22 mouse cellular contexts compared by ENCODE assay signal in the genomic region with DNA sequence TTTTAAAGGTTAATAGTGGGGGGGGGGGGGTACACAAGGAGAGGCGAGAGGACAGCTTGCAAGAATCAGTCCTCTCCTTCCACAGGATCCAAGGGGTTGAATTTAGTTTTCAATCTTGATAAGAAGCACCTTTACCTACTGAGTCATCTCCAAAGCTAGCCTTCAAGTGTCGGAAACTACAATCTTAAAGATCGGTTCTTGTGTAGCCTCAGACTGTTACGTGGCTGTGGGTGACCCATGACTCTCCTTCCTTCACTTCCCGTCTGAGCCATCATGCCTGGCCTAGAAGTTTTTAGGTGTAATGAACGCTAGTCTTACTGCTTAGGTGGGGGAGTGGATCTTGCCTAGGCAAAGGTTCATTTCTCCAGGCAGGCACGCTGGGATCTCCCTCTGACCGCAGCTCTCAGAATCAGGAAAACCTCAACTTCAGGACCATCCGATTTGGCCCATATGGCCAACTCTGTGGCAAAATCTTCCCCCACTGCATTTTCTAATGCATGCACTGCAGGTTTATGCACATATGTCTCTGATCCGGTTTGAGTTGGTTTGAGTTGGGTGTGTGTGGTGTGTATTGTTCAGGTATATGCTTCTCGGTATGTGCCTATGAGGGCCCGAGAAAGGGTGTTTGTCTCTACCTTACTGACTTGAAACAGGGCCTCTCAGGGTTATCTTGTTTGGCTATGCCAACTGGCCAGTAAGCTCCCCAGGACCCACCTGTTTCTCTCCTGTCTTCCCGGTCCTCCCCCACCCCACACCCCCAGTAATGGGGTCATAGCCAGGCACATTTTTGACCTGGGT. TPM values are rescaled to one million over a fixed set of nuclear protein-coding genes. Genes with fewer than 3 reads are reported as not detected.
DNase-seq lines count a peak whose midpoint lies in the region; ATAC-seq and TF ChIP-seq lines count a peak whose summit lies in the region.
"Had no signal": no experiment of that assay in that cellular context is flagged by ENCODE, and none has a peak within 500 bp of the region (broad histone marks: within the 10 kb centered on the region; RNA-seq: fewer than 3 reads in every experiment).

No protein-coding gene starts in this region.

- no peak overlapping the region for H3K27ac ChIP-seq in intestine, embryonic 16.5 days (ENCODE audit: low read length)
- H3K27ac ChIP-seq: hindbrain, embryonic 10.5 days; limb, embryonic 15.5 days; liver, embryonic 15.5 days; midbrain, embryonic 12.5 days; neural tube, embryonic 15.5 days had no signal

- DNase-seq in cerebellum, adult 9-11 months = peak; percentile 44
- DNase-seq in cerebellum, postnatal 25 days = no peak
- DNase-seq in A20 (ENCODE audit: low read depth, low spot score) = peak; percentile 80
- peak; percentile 94 for DNase-seq in induced T-regulatory cell, adult 2 months (ENCODE audit: low read depth)
- DNase-seq in frontal cortex, postnatal 25 days (ENCODE audit: low spot score in 2 of 2) = no peak
- DNase-seq: adrenal gland, postnatal 14 days; kidney, adult 18-20 months; kidney, postnatal 4 days; layer of hippocampus, adult 9-11 months; left cerebral cortex, postnatal 4 days; thymus, postnatal 25 days had no signal

- no peak for TF ChIP-seq CTCF in E14TG2a.4 (conservative IDR thresholded peaks at IDR 0.05; ENCODE audit: low read length)

- 85% methylated on average over 13 of the region's 13 CpGs for WGBS in intestine, embryonic 16.5 days

- peaks cover 79% of the 10 kb centered on the region for H3K4me1 ChIP-seq in E14TG2a.4 (replicated peaks; ENCODE audit: low read depth, low read length)
- H3K4me1 ChIP-seq in intestine, embryonic 16.5 days (ENCODE audit: control insufficient read depth, insufficient read depth, low read length) = peaks cover 2% of the 10 kb centered on the region

- ATAC-seq in intestine, embryonic 16.5 days = no peak
- ATAC-seq in megakaryocyte progenitor cell, adult 5-6 weeks (replicated peaks; ENCODE audit: poor library complexity) = no peak
- ATAC-seq: forebrain, embryonic 14.5 days; lung, postnatal 0 days had no signal

- no peaks in the 10 kb centered on the region for H3K27me3 ChIP-seq in E14TG2a.4 (ENCODE audit: insufficient read depth, low read length)
- no peaks in the 10 kb centered on the region for H3K27me3 ChIP-seq in intestine, embryonic 16.5 days (replicated peaks; ENCODE audit: control insufficient read depth, insufficient read depth, low read length)
- H3K27me3 ChIP-seq: limb, embryonic 15.5 days; liver, embryonic 15.5 days; midbrain, embryonic 12.5 days; neural tube, embryonic 15.5 days had no signal

- H3K9me3 ChIP-seq in E14TG2a.4 (ENCODE audit: low read length) = no peaks in the 10 kb centered on the region
- no peaks in the 10 kb centered on the region for H3K9me3 ChIP-seq in intestine, embryonic 16.5 days (ENCODE audit: control insufficient read depth, low read length)
- H3K9me3 ChIP-seq: hindbrain, embryonic 10.5 days; limb, embryonic 15.5 days; liver, embryonic 15.5 days; midbrain, embryonic 12.5 days; neural tube, embryonic 15.5 days had no signal

- no peak overlapping the region for H3K4me2 ChIP-seq in intestine, embryonic 16.5 days (ENCODE audit: low read depth, low read length)
- H3K4me2 ChIP-seq: heart, embryonic 11.5 days; limb, embryonic 15.5 days; midbrain, embryonic 12.5 days; neural tube, embryonic 15.5 days had no signal

- no peak overlapping the region for H3K9ac ChIP-seq in intestine, embryonic 16.5 days (ENCODE audit: low read depth, low read length)
- H3K9ac ChIP-seq: limb, embryonic 15.5 days; liver, embryonic 15.5 days; midbrain, embryonic 12.5 days; neural tube, embryonic 15.5 days had no signal

- peaks cover 14% of the 10 kb centered on the region for H3K36me3 ChIP-seq in E14TG2a.4 (ENCODE audit: insufficient read depth, low read length)
- H3K36me3 ChIP-seq in intestine, embryonic 16.5 days (ENCODE audit: control insufficient read depth, insufficient read depth, low read length) = no peaks in the 10 kb centered on the region
- H3K36me3 ChIP-seq: hindbrain, embryonic 10.5 days; limb, embryonic 15.5 days; liver, embryonic 15.5 days; midbrain, embryonic 12.5 days; neural tube, embryonic 15.5 days had no signal

- H3K4me3 ChIP-seq in E14TG2a.4 (replicated peaks; ENCODE audit: low read length) = peak overlapping the region; percentile 46; the same call in 1 of the 2 replicates
- no peak overlapping the region for H3K4me3 ChIP-seq in intestine, embryonic 16.5 days (ENCODE audit: low read length)
- H3K4me3 ChIP-seq: hindbrain, embryonic 10.5 days; limb, embryonic 15.5 days; liver, embryonic 15.5 days; midbrain, embryonic 12.5 days; neural tube, embryonic 15.5 days had no signal

RNA-seq across cellular contexts. Expression of a gene that starts 1.8 kb away (rescaled TPM):
- 30.3 and 31.3 TPM in 2 replicates for polyA plus RNA-seq in intestine, embryonic 16.5 days (2015; fragmentation: Nextera tagmentation; extraction: Ambion mirVana)
- 8.7 and 10.2 TPM in 2 replicates for total RNA-seq in megakaryocyte progenitor cell, adult 5-6 weeks (2015)
- 15.2 and 18.2 TPM in 2 replicates for total RNA-seq in megakaryocyte progenitor cell, adult 5-6 weeks (2017)

RNA-seq across cellular contexts. Expression of a gene that starts 17.2 kb away (rescaled TPM):
- 33.5 and 34.5 TPM in 2 replicates for polyA plus RNA-seq in intestine, embryonic 16.5 days (2015; fragmentation: Nextera tagmentation; extraction: Ambion mirVana)
- total RNA-seq in megakaryocyte progenitor cell, adult 5-6 weeks (2015) = 20.4 and 27.4 TPM in 2 replicates
- total RNA-seq in megakaryocyte progenitor cell, adult 5-6 weeks (2017) = 17.7 and 23.0 TPM in 2 replicates

RNA-seq across cellular contexts. Expression of a gene that starts 26.1 kb away (rescaled TPM):
- polyA plus RNA-seq in intestine, embryonic 16.5 days (2015; fragmentation: Nextera tagmentation; extraction: Ambion mirVana) = 16.8 and 18.8 TPM in 2 replicates
- 27.9 and 28.3 TPM in 2 replicates for total RNA-seq in megakaryocyte progenitor cell, adult 5-6 weeks (2015)
- 17.0 and 40.0 TPM in 2 replicates for total RNA-seq in megakaryocyte progenitor cell, adult 5-6 weeks (2017)

RNA-seq across cellular contexts. Expression of a gene that starts 26.2 kb away (rescaled TPM):
- polyA plus RNA-seq in intestine, embryonic 16.5 days (2015; fragmentation: Nextera tagmentation; extraction: Ambion mirVana) = 90.0 and 103 TPM in 2 replicates
- 56.9 and 63.7 TPM in 2 replicates for total RNA-seq in megakaryocyte progenitor cell, adult 5-6 weeks (2015)
- 43.2 and 50.3 TPM in 2 replicates for total RNA-seq in megakaryocyte progenitor cell, adult 5-6 weeks (2017)

Comparison
In these comparisons a context has a peak if more than half of its experiments do, and no peak if none do; other contexts are left out.
1. DNase-seq: peak in cerebellum, adult 9-11 months (single experiment), A20 (single experiment) and induced T-regulatory cell, adult 2 months (single experiment); none in cerebellum, postnatal 25 days (0 of 2) and frontal cortex, postnatal 25 days (0 of 2).